Mouse (Mus musculus) kidney, adult 2 months (tissue): ENCODE results near the gene Gpr62.

ENCODE experiments used
- CTCF ChIP-seq: fragments of 200-500 bp; conservative IDR thresholded peaks from 2 replicates; pipeline ENCODE4 v1.5.1; 2011; ENCODE audit warnings: low read depth, mild to moderate bottlenecking, control low read depth, low read length, moderate library complexity, mixed read lengths; ENCODE audit not compliant: insufficient read depth, insufficient read length
- POLR2A ChIP-seq: fragments of 200-500 bp; IDR thresholded peaks from one replicate; pipeline ENCODE4 v1.6.1; 2011; ENCODE audit warnings: low read depth, low read length, control low read depth

DNA sequence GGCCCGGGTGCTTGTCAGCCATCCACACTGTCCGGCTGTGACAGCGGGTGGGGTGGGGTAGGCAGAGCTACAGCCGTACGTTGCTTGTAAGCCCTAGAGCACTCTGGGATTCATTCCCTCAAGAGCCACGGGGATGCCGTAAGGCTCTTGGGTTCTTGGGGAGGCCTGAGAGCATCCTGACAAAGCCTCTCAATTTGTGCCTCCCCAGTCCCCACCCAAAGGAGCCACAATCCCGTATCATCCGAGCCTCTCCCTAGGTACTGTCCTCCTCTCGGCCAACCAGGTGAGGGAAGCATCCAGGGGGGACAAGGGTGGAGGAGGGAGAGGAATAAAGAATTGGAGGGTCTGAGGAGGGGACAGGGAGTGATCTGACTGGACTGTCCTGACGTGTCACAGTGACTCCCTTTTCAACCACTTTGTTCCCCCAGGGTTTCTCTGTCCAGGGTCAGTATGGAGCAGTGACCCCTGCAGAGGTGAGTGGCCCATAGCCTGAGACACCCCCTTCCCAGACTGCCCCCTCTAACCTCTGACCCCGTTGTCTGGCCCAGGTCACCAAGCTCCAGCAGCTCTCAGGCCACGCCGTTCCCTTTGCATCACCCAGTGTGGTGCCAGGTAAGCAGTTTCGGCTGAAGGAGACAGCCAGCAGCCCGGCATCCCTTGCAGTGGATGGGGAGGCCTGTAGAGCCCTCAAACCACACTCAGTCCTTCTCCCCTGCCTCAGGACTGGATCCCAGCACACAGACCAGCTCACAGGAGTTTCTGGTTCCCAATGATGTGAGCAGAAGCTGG lies 3.9 kb downstream of the Gpr62 start:
- TF ChIP-seq CTCF (no peak), POLR2A (no peak)
